27 mouse cellular contexts compared by ENCODE assay signal in genomic region chr9:103784156-103784555, GRCm38 (mm10). TPM values are rescaled to one million over a fixed set of nuclear protein-coding genes. Genes with fewer than 3 reads are reported as not detected.
"Had no signal": no experiment of that assay in that cellular context is flagged by ENCODE, and none has a peak within 500 bp of the region (broad histone marks: within the 10 kb centered on the region; RNA-seq: fewer than 3 reads in every experiment).

No protein-coding gene starts in this region.

- H3K4me3 ChIP-seq: gastrocnemius, adult 2 months; heart, adult 2 months; heart, embryonic 13.5 days; heart, embryonic 15.5 days; hindbrain, embryonic 10.5 days; hindbrain, embryonic 12.5 days; intestine, embryonic 15.5 days; layer of hippocampus, adult 2 months; left cerebral cortex, adult 2 months; limb, embryonic 10.5 days; limb, embryonic 12.5 days; liver, embryonic 13.5 days had no signal

- H3K36me3 ChIP-seq: heart, embryonic 13.5 days; heart, embryonic 15.5 days; hindbrain, embryonic 10.5 days; hindbrain, embryonic 12.5 days; intestine, embryonic 15.5 days; limb, embryonic 10.5 days; limb, embryonic 12.5 days; liver, embryonic 13.5 days had no signal

- ATAC-seq: forebrain, embryonic 16.5 days; hindbrain, embryonic 16.5 days; inflammation-experienced regulatory T-cells, adult 6 months; intestine, embryonic 15.5 days; intestine, postnatal 0 days had no signal

- H3K4me1 ChIP-seq: heart, embryonic 13.5 days; heart, embryonic 15.5 days; hindbrain, embryonic 10.5 days; hindbrain, embryonic 12.5 days; intestine, embryonic 15.5 days; liver, embryonic 13.5 days had no signal

- H3K9me3 ChIP-seq: heart, embryonic 13.5 days; heart, embryonic 15.5 days; hindbrain, embryonic 10.5 days; hindbrain, embryonic 12.5 days; intestine, embryonic 15.5 days; limb, embryonic 10.5 days; limb, embryonic 12.5 days; liver, embryonic 13.5 days had no signal

- H3K27ac ChIP-seq: gastrocnemius, adult 2 months; heart, adult 2 months; heart, embryonic 13.5 days; heart, embryonic 15.5 days; hindbrain, embryonic 10.5 days; hindbrain, embryonic 12.5 days; hindbrain, embryonic 14.5 days; intestine, embryonic 15.5 days; layer of hippocampus, adult 2 months; left cerebral cortex, adult 2 months; limb, embryonic 10.5 days; limb, embryonic 12.5 days; liver, embryonic 13.5 days had no signal

- H3K27me3 ChIP-seq: heart, embryonic 13.5 days; heart, embryonic 15.5 days; hindbrain, embryonic 12.5 days; intestine, embryonic 15.5 days; limb, embryonic 12.5 days; liver, embryonic 13.5 days had no signal

- DNase-seq: gastrocnemius, adult 2 months; gastrocnemius, postnatal 10 days; gastrocnemius, postnatal 25 days; heart, adult 2 months; heart, postnatal 14 days; heart, postnatal 4 days; kidney, adult 18-20 months; kidney, adult 8-10 months; kidney, postnatal 10 days; kidney, postnatal 25 days; kidney, postnatal 4 days; liver; liver, embryonic 13.5 days had no signal

RNA-seq across cellular contexts. Expression of gene Tmem108, which starts 22.5 kb away (rescaled TPM):
- total RNA-seq: gastrocnemius, adult 2 months; gastrocnemius, postnatal 25 days had no signal
